Mouse (Mus musculus) layer of hippocampus, adult 11-12 months (tissue): ENCODE measurements at regions not wholly inside any gene's neighbourhood (a gene's known extent, or its start where the extent isn't known, plus 50 kb on each side); places are given as distances from the start of the nearest gene placed in this dataset.
A peak's percentile ranks its signal among the peaks of the same experiment; 100 is the strongest.

ENCODE experiments used
- DNase-seq: peaks from one replicate; pipeline ENCODE4 v3.0.0; 2022; ENCODE audit warnings: low spot score

DNA sequence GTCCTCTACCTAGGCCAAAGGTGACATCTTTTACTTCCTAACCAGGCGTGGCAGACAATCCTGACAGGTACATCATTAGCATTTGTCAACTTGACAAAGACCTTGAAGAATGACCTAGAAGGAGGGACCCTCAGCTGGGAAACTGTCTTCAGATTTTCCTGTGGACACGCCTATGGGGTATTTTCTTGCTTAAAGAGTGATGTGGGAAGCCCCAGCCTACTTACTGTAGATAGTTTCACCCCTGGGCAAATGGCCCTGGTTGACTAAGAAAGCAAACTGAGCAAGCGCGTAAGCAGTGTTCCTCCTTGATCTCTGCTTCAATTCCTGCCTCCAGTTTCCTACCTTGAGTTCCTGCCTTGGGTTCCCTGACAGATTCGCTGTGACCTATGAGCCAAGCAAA lies 106.7 kb upstream of the Tle3 start:
- DNase-seq, result no peak

DNA sequence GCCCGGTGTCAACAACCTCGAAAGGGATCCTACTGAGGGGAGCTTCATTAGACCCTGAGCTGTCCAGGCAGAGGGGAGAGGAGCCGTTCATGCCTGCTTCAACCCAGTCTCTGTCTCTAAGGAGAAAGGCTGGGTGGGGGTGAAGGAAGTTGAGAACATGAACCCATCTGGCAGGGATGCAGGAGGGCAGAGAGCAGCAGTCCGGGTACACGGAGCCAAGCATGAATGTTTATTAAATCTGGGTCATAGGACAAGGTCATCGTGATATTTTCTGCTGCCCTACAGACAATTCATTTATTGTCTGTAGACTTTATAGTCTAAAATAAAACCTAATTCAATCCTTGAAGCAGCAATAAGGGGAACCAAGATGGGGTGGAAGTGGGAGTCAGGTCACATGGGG lies 105.2 kb upstream of the Tle3 start:
- no peak for DNase-seq

DNA sequence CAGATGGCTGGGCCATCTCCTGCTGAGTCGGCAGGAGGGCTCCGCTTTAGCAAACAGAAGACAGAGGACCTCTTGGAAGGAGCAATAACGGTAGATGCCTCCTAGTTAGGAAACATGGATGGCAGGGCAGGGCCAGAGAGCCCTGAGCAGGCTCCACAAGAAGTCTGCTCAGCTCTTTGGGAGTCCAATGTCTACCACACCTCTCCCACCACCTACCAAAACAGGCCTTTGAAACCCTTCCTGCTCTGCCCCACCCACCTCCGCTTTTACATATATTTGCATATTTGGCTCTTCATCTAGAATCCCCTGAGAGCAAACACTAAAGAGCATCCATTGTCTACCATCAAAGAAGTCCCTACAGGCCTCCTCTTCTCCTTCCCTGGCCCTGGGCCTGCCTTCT lies 104.6 kb upstream of the Tle3 start:
- DNase-seq, result no peak

DNA sequence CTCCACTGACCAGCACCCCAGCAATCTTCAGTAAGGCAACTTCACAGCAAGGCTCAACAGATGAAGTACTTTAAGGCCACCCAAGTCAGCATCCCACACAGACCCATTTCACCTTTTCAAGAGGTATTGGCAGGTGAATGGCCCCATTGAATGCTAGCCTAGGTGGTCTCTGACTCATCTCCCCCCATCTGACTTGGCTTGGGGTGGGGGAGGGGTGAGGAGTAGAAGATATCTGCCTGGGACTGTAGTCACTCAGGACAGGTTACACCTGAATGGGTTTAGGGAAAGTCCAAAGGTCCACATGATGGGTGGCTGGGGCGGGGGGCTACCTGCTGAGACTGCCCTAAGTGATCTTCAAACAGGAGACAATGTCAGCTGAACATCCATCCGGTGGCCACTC lies 104.0 kb upstream of the Tle3 start:
- DNase-seq, result no peak

DNA sequence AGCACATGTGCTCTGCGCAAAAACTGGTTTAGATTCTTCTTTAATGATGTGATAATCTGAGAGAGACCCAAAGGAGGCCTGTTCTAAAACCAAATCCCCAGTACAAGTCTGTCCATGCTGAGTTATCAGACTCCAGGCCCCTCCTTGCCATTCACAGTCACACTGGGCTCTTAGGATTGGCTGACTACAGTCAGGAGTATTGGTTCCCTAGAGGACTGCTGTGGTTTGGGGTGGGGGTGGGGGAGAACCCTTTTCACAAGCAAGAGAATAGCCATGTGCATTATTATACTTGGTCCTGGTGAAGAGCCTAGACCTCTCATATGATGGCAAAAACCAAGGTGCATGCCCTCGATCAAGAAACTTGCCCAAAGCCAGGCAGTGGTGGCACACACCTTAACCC lies 103.5 kb upstream of the Tle3 start:
- DNase-seq, result no peak

DNA sequence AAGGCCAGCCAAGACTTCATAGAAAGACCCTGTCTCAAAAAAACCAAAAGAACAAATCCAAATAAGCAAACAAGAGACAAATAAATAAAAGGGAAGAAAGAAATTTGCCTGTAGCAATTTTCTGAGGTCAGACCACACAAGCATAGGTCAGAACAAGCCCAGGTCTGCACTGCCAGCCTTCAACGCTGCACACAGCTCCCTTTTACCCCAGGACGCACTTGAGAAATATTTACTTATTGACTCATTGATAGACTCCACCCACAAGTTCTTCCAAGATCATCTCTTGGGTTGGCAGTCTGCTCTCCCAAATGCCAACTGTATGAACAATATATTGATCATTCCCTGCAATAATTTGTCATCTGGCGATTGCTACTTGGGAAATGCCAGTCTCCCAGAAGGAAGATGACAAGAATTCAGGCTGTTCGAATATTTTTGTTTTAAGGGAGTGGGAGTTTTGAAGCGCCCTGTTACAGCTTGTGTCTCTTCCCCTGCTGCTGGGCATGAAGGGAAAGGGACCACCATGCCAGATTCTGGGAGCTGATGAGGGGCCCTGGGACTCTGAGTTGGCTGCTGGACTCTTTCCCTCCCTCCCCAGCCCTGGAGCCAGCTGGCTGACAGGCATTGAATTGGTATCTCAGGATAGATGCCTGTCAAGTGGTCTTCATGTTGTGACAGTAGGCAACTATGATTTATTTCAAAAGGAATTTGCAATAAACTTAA lies 102.9 kb upstream of the Tle3 start:
- no peak for DNase-seq

DNA sequence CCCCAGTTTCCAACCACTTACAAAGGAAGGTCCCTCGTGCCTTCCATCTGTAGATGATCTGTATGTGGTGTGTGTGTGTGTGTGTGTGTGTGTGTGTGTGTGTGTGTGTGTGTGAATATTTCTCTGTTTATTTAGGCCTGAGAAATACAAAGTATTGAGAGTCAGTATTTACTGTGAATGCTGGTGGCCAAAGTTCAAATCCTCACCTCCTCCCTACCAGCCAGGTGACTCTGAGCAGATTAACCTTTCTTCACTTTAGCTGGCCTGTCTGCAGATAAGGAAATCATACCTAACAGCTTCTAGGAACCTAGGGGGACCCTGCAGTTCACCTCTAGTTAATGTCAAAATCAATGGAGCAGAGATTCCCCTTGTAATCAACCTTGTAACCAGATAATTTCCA lies 100.9 kb upstream of the Tle3 start:
- no peak for DNase-seq

DNA sequence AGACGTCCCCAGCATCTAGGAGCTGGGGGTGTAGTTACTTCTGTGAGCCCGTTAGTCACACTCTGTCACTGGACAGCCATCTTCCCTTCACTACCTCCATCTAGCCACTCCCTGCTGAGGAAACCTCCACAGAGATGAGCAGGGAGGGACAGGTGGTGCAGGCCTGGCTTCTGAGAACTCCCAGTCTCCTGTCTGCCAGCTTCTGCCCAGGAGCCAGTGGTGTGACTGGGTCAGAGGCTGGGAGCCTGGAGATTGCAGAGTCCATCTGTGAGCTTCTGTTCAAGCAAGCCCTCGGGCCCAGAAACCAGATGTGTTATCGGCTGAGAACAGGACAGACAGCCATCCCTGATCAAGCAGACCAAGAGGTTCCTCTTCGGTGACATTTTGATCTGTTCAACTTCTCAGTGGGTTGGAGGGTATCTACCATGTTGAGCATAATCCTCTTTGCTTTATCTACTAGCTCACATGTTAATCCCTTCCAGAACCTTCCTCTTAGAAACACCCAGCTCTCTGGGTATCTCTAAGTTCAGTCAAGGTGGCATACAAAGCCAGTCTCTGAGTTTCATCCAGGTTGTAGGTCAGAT lies 100.3 kb upstream of the Tle3 start:
- DNase-seq, result no peak

DNA sequence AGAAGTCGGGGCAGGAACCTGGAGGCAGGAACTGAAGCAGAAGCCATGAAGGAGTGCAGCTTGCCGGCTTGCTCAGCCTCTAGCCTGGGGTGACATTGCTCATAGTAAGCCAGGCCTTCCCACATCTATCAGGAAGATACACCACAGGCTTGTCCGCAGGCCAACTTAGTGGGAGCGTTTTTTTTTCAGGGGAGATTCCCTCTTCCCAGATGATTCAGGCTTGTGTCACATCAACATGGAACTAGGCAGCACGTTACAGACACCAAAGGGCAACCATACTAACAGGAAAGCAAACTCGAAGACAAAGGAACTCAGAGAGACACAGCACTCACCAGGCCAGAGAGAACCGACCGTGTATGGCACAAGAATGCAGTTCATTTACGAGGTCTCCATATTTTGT lies 98.1 kb upstream of the Tle3 start:
- no peak for DNase-seq

DNA sequence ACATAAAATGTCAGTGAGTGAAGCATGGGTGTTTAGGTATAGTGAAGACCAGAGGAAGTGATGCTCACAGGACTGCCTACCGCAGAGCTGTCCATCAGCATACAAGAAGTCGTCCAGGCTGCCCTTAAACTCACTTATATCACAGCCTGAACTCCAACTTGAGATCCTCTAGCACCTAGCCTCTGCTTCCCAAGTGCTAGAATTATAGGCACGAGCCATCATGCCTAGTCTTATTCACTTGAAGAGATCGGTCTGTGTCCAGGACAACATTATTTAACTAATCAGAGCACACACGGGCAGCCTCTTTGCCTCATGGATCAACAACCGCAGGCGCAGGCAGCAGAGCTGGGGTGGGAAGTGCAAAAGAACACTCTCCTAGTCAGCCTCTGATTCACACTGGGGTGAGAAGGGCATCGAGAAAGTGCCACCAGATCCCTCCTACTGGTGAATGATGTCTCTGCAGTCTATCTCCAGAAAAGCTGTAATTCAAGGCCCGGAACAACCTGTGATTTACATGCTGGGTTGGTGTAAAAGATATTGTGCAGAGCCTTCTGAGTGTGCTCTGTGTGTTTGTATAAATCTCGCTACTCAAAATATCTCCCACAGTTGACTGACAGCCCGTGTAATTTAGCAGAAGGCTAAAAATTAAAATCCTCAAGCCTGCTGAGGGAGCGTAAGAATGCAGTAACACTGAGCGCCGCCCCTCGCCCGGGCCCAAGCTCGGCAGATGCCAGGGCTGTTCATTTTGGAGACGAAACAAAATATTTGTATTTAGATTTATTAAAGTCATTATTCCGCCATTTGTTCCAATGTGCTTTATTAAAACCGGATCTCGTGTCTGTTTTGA lies 94.6 kb upstream of the Tle3 start:
- DNase-seq, result peak; percentile 65

DNA sequence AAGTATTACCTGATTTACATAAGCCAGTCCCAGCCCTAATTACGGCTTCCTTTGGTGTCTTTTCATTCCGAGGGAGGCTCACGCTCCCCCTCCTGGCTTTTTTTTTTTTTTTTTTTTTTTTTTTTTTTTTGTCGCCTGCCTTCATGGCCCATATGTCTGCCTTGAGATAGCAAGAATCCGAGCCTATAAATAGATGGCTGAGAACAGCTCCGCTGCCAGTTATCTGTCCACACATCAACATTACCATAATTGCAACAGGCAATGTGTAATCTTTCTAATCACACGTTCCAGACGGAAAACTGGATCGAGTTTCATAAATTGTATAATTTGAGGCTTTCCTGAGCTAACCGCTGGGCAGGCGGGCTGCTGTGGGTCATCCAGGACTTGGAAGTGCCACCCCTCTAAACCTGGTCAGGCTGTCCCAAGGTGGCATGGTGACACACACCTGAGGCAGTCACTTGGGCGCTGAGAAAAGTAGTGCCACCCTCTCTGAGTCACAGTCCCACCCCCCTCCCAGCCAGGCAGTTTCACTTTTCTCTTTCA lies 93.9 kb upstream of the Tle3 start:
- peak; percentile 46 for DNase-seq

DNA sequence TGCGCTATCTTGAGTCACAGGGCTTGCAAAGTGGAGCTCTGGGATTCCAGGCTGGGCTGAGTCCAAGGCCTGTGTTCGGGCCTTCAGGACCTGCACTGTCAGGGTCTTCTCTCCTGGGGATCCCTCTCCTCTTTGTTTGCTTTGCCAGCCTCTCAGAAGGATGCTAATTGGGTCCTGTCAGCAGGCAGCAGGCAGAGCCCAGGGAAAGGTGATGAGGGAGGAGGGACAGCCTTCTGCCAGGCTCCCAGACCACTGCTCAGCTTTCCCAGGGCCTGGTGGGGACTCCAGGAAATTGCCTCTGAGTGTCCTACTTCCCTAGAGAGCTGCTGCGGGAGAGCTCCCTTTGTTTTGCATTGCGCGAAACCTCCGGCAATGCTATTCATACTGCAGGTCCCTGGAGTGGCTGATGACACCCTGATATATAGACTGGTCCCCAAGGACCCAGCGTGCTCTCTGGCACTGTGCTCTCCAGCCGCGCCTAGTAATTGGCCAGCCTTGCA lies 93.1 kb upstream of the Tle3 start:
- no peak for DNase-seq

DNA sequence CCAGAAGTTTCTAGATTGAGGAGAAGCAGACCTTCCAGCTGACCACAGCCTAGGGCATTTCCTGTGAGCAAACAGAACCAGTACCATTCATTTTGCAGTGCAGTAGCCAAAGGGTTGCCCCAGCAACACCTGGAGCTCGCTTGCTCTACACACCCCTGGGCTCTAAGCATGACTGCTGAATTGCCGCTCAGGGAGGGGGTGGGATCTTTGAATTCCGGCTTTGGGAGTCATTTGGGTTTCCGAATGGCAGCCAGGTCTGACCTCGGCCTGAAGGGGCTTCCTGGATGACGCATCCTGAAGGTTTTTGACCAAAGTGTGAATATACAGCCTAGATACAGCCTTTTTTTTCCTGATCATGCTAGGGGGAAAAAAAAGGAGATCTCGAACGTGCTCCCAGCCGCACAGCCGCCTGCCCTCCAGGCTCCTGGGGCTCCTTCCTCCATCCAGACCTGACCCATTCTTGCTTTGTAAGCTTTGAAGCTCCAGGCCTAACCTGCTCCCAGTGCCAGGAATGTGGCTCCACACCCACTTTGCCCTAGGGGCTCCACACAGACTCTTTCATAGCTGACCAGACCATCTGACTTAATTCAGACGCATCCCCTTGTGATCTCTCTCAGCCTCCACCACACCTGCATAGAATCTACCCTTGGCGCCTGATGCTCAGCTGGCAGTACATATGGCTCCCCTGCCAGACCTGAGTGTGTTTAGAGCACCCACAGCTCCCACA lies 91.1 kb upstream of the Tle3 start:
- no peak for DNase-seq

DNA sequence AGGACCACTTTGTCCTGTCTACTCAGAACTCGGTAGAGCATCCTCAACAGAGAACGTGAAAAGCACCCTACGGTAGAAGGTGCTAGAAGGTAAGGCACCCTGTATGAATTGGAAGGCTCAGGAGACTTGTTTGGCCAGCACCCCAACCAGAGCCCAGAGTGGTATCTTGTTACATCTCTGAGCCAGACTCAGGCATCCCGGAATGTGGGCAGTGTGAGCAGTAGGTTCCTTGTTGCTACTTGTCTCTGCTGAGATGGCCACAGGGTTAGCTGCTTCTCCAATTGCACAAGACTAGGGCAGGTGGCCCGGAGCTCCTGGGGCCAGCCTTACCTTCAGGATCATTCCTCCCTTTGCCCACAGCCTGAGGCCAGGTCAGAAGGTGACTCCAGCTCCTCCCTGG lies 88.9 kb upstream of the Tle3 start:
- no peak for DNase-seq

DNA sequence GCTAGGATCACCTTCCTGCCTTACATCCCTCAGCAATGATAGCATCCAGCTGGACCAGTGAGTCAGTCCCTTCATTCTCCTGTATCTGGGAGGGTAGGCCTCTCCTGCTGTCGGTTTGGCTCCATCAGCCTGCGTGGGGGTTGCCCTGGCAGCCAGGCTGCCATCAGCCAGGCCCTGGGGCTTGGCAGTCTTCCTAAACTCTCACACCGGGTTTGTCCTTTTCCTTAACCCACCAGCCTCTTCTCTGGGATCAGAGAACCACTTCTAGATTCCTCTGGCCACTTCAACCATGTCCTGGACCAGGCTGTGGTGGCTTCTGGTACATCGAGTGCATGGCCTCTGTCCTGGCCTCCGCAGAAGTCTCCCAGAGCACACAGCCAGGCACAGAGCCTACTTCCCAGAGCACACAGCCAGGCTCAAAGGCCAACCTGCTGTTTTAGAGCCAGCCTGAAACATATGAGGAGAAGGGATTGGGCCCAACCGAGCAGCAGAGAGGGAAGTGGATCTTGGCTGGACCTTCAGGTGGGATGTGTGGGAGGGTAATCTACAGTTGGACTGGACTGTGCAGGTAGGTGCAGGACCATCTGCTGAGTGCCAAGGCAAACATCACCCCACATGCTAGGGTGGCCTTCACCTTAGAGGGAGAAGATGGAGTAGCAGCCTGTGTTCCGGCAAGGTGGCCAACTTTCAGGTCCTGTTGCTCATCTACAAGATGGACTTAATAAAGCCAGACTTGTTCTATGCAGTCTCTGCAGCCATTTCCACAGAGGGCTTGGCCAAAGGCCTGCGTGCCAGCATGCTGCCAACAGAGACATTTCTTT lies 87.8 kb upstream of the Tle3 start:
- DNase-seq, result peak; percentile 39

DNA sequence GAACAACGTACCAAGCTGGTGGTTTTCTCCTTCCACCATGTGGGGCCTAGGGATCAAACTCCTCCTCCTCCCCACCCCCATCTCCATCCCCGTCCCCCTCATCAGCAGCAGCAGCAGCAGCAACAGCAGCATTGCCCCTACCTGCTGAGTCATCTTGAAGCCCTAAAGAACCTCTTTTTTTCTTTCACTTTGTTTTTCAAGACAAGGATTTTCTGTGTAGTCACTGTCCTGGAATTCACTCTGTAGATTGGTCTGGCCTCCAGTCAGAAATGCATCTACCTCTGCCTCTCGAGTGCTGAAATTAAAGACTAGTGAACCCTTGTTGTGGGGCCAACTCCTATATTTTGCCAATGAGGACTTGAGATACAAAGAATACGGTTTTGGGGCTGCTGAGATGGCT lies 85.6 kb upstream of the Tle3 start:
- no peak for DNase-seq

DNA sequence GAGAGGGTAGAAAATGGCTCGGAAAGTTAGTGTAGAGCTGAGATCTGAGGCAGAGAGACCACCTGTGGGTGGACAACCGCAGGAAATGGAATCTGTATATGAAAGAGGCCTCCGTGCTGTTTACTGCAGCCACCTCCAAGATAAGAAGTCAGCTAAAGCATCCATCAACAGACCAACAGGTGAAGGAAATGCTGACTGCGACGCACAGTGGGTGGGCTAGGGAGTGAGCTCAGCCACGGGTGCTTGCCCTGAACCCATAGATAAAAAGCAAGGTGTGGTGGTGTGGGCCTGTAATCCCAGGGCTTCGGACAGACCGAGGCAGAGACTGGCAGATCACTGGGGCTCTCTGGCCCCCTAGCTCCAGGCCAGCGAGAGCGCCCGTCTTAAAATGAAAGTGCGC lies 83.0 kb upstream of the Tle3 start:
- DNase-seq, result no peak

DNA sequence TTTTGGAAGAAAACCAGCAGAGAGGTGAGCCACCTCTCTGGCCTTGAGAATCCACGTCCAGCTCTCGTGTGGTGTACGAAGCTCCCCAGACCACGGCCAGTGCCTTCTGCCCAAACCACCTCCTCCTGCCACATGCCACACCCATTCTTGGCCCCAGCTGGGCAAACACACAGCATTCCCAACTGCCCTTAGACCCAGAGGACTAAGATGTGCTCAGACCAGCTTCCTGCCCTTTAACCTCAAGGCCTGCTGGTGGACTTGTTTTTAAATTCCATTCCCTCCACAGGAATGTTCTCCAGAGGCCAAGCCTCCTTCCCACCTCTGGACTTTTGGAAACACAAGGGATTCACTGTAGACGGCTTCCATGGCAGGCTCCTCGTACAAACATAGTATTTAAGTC lies 82.5 kb upstream of the Tle3 start:
- DNase-seq, result no peak

DNA sequence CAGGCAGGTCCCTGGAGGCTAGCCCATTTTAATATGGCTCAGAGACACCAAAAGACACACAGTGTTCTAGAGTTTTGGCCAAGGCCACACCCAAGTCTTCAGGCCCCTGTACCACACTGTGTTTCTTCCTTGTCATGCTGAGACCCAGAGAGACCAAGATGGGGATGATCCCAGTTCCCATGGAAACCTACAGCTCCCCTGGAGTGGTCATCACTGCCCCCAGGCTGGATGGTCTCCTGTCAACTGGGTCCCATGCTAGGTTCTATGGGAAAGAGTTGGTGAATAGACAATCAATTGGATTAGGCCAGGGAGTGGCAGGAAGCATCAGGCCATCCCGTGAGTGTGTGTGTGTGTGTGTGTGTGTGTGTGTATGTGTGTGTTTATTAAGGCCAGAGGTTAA lies 80.5 kb upstream of the Tle3 start:
- DNase-seq, result no peak

DNA sequence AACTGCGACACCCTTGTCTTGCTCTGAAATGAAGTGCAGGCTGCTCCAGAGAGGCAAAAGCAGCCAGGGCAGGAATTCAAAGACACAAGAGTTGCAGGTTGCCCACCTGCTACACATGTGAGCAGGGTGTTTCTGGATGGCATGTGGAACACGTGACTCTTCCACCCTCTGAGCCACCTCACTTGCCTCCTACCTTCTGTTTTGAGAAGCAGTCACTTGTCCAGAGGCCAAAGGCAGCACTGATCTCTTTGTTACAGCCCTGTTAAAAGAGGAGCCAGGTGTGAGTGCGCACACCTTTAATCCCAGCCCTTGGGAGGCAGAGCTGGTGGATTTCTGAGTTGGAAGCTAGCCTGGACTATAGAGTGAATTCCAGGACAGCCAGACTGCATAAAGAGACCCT lies 79.7 kb upstream of the Tle3 start:
- DNase-seq, result no peak

DNA sequence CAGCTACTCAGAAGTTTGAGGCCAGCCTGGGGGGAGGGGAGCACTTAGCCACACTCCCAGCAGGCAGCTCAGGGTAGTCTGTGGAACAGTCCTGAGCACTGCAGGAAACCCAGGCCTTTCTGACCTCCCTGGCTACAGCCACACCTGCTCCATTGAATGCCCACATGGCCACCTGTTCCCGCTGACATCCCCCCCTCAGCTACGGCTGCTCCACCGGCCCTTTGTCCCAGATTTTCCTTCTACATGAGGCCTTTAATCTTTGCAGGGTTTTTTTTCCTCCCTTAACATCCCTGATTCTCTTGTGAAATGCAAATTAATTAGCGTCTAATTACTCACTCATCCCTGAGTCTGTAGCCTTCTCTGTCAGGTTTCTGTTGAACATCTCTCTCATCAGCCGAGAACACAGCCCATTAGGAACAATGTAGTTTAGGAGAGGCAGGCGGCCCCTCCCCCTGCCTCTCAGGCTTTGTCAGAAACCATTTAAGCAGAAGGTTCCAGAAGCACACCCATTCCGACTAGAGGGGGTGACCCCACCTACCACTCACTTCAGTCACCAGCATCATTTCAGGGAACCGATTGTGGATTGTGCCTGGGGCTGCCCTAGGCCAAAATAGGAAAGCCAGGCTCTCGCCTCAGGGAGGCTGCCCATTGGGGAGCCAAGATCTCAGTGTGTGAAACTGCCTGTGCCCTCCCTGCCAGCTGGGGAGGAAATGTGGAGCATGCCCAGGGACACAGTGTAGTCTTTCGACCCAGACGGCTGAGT lies 78.8 kb upstream of the Tle3 start:
- no peak for DNase-seq
